Mouse (Mus musculus): Measurements from ENCODE around the gene Rsbn1l.

DNA sequence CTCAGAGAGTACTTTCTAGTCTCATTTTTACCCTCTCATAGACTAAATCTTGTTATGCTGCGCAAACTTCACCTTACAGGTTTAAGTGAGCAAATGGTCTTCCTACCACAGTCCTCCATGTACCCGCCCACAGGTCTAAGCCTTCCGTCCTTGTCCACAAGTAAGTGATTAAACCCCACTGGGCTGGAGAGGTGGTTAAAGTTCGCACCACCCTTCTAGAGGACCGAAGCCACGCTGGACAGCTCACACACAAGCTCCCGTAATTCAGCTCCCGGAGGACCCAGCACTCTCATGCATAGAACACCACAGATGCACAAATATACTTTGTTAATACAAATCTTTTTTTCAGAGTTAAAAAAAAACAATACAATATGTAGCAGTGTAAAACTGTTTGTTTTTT, 30.1 kb upstream of the Rsbn1l start:
- TF ChIP-seq POLR2A (IDR thresholded peaks at IDR 0.05; ENCODE audit: low read depth, low read length) (no peak), CTCF (IDR thresholded peaks at IDR 0.05; ENCODE audit: extremely low read depth, insufficient read depth, insufficient read length, insufficient replicate concordance) (no peak)

Data from spleen, adult 2 months (tissue).